Mouse (Mus musculus): ENCODE data around the gene Dll4. TPM values are rescaled to one million over a fixed set of nuclear protein-coding genes. Genes with fewer than 3 reads are reported as not detected.
A peak's percentile ranks its signal among the peaks of the same experiment; 100 is the strongest.

Dll4 gene
- total RNA-seq (2021), result 1 to 10 TPM; 1.6 to 2.3 TPM
- long read RNA-seq, experiment 1, partial matches to known transcripts, result 2 of 6 reads
- long read RNA-seq, experiment 1, other reads (novel, unspliced or antisense), result 1 of 6 reads
- long read RNA-seq, experiment 2, result 0 reads

GRCm38 (mm10) chr2:119325568-119326143 lies at the start of gene Dll4:
Dll4 (plus strand) TSS chr2:119325784.
- no peak for DNase-seq (ENCODE audit: low spot score in 2 of 2)

GRCm38 (mm10) chr2:119276926-119277325 lies 48.7 kb upstream of the Dll4 start:
- DNase-seq (ENCODE audit: low spot score in 2 of 2), result no peak

GRCm38 (mm10) chr2:119277810-119278209 lies 47.8 kb upstream of the Dll4 start:
- DNase-seq (ENCODE audit: low spot score in 2 of 2), result no peak

- no peak for DNase-seq (ENCODE audit: low spot score in 2 of 2)
Measured at GRCm38 (mm10) chr2:119281899-119282565, 43.6 kb upstream of the Dll4 start.

GRCm38 (mm10) chr2:119287372-119287771 lies 38.2 kb upstream of the Dll4 start:
- DNase-seq (ENCODE audit: low spot score in 2 of 2), result no peak

GRCm38 (mm10) chr2:119288270-119288882 lies 37.2 kb upstream of the Dll4 start, which contains the start of gene Vps18:
Vps18 (plus strand) TSS chr2:119288740.
- peak; percentile 99 to 100 for DNase-seq (ENCODE audit: low spot score in 2 of 2)

- DNase-seq (ENCODE audit: low spot score in 2 of 2), result no peak
Measured at GRCm38 (mm10) chr2:119289014-119289416, 36.6 kb upstream of the Dll4 start.

- no peak for DNase-seq (ENCODE audit: low spot score in 2 of 2)
Measured at GRCm38 (mm10) chr2:119292281-119292680, 33.3 kb upstream of the Dll4 start.

- no peak for DNase-seq (ENCODE audit: low spot score in 2 of 2)
Measured at GRCm38 (mm10) chr2:119292852-119293251, 32.7 kb upstream of the Dll4 start.

- DNase-seq (ENCODE audit: low spot score in 2 of 2), result no peak
Measured at GRCm38 (mm10) chr2:119293311-119293710, 32.3 kb upstream of the Dll4 start.

GRCm38 (mm10) chr2:119293776-119294390 lies 31.7 kb upstream of the Dll4 start:
- DNase-seq (ENCODE audit: low spot score in 2 of 2), result no peak

- no peak for DNase-seq (ENCODE audit: low spot score in 2 of 2)
Measured at GRCm38 (mm10) chr2:119294411-119294810, 31.2 kb upstream of the Dll4 start.

GRCm38 (mm10) chr2:119296756-119297155 lies 28.8 kb upstream of the Dll4 start:
- no peak for DNase-seq (ENCODE audit: low spot score in 2 of 2)

- DNase-seq (ENCODE audit: low spot score in 2 of 2), result no peak
Measured at GRCm38 (mm10) chr2:119297506-119297905, 28.1 kb upstream of the Dll4 start.

- DNase-seq (ENCODE audit: low spot score in 2 of 2), result peak; percentile 42 to 60
Measured at GRCm38 (mm10) chr2:119298330-119298729, 27.3 kb upstream of the Dll4 start.

GRCm38 (mm10) chr2:119298839-119299238 lies 26.7 kb upstream of the Dll4 start:
- no peak for DNase-seq (ENCODE audit: low spot score in 2 of 2)

GRCm38 (mm10) chr2:119299981-119300818 lies 25.4 kb upstream of the Dll4 start:
- DNase-seq (ENCODE audit: low spot score in 2 of 2), result peak; percentile 40 to 44

GRCm38 (mm10) chr2:119300819-119301493 lies 24.6 kb upstream of the Dll4 start:
- no peak for DNase-seq (ENCODE audit: low spot score in 2 of 2)

GRCm38 (mm10) chr2:119302876-119303275 lies 22.7 kb upstream of the Dll4 start:
- no peak for DNase-seq (ENCODE audit: low spot score in 2 of 2)

- DNase-seq (ENCODE audit: low spot score in 2 of 2), result no peak
Measured at GRCm38 (mm10) chr2:119304391-119304790, 21.2 kb upstream of the Dll4 start.

All from left cerebral cortex, adult 18-20 months (tissue).